Mouse (Mus musculus) erythroblast, embryonic 14.5 days (primary cell): ENCODE measurements around the gene Accs. TPM values are rescaled to one million over a fixed set of nuclear protein-coding genes. Genes with fewer than 3 reads are reported as not detected.

ENCODE experiments used
- H3K27me3 ChIP-seq: 2 replicates; pipeline ENCODE4 v1.6.1; 2012; ENCODE audit warnings: inconsistent platforms; ENCODE audit not compliant: control insufficient read depth
- H3K36me3 ChIP-seq: 2 replicates; pipeline ENCODE4 v1.6.1; 2012; ENCODE audit warnings: mild to moderate bottlenecking, inconsistent platforms; ENCODE audit not compliant: control insufficient read depth
- H3K4me1 ChIP-seq: 2 replicates; pipeline ENCODE4 v1.6.1; 2012; ENCODE audit warnings: inconsistent platforms; ENCODE audit not compliant: control insufficient read depth
- H3K4me3 ChIP-seq: replicated peaks from 2 replicates; pipeline ENCODE3; 2012; ENCODE audit warnings: moderate library complexity, mild to moderate bottlenecking, inconsistent platforms
- H3K9me3 ChIP-seq: 2 replicates; pipeline ENCODE4 v1.6.1; 2012; ENCODE audit warnings: low read length, inconsistent platforms, mixed read lengths; ENCODE audit not compliant: control insufficient read depth
- GATA1 ChIP-seq: IDR thresholded peaks from 2 replicates; pipeline ENCODE4 v1.6.1; 2012; ENCODE audit warnings: low read length, inconsistent platforms, mixed read lengths
- TAL1 ChIP-seq: IDR thresholded peaks from 3 replicates; pipeline ENCODE4 v1.6.1; 2012; ENCODE audit warnings: low read length, inconsistent platforms, mixed read lengths
- polyA plus RNA-seq: library from polyadenylated mRNA; stranded (reverse); fragments of >175 nt; gene quantifications from 2 replicates; pipeline ENCODE4 v1.2.3, GENCODE M21; 2012

The Accs gene
- polyA plus RNA-seq, 1 experiment, result not detected

GRCm38 (mm10) chr2:93790798-93791345 is 58.9 kb downstream of the Accs start:
- TF ChIP-seq TAL1 (no peak), GATA1 (no peak)
- H3K4me3 ChIP-seq, result no peak overlapping the region
- H3K4me1 ChIP-seq, result no peaks in the 10 kb centered on the region
- peaks cover 61% of the 10 kb centered on the region for H3K36me3 ChIP-seq
- no peaks in the 10 kb centered on the region for H3K9me3 ChIP-seq
- no peaks in the 10 kb centered on the region for H3K27me3 ChIP-seq

- TF ChIP-seq GATA1, result no peak
- no peak for TF ChIP-seq TAL1
- H3K27me3 ChIP-seq, result no peaks in the 10 kb centered on the region
- H3K4me1 ChIP-seq, result no peaks in the 10 kb centered on the region
- no peaks in the 10 kb centered on the region for H3K9me3 ChIP-seq
- peaks cover 49% of the 10 kb centered on the region for H3K36me3 ChIP-seq
- no peak overlapping the region for H3K4me3 ChIP-seq
Measured at GRCm38 (mm10) chr2:93788557-93788956, 61.2 kb downstream of the Accs start.

- Histone ChIP-seq H3K36me3 (peaks cover 39% of the 10 kb centered on the region), H3K4me3 (no peak overlapping the region), H3K9me3 (no peaks in the 10 kb centered on the region), H3K27me3 (no peaks in the 10 kb centered on the region), H3K4me1 (no peaks in the 10 kb centered on the region)
- TF ChIP-seq TAL1 (no peak), GATA1 (no peak)
Measured at GRCm38 (mm10) chr2:93786175-93786574, 63.6 kb downstream of the Accs start.

- H3K4me3 ChIP-seq, result no peak overlapping the region
- H3K36me3 ChIP-seq, result peaks cover 34% of the 10 kb centered on the region
- no peaks in the 10 kb centered on the region for H3K27me3 ChIP-seq
- TF ChIP-seq GATA1, result no peak
- no peak for TF ChIP-seq TAL1
- no peaks in the 10 kb centered on the region for H3K4me1 ChIP-seq
- H3K9me3 ChIP-seq, result no peaks in the 10 kb centered on the region
Measured at GRCm38 (mm10) chr2:93785432-93785798, 64.3 kb downstream of the Accs start.

- no peak overlapping the region for H3K4me3 ChIP-seq
- no peaks in the 10 kb centered on the region for H3K27me3 ChIP-seq
- no peak for TF ChIP-seq TAL1
- no peak for TF ChIP-seq GATA1
- peaks cover 31% of the 10 kb centered on the region for H3K36me3 ChIP-seq
- H3K9me3 ChIP-seq, result no peaks in the 10 kb centered on the region
- H3K4me1 ChIP-seq, result 0 out of 2 replicates have a peak, but pooled peaks cover 1% of the 10 kb centered on the region
Measured at GRCm38 (mm10) chr2:93784721-93785431, 64.9 kb downstream of the Accs start.

- Histone ChIP-seq H3K4me1 (0 out of 2 replicates have a peak, but pooled peaks cover 1% of the 10 kb centered on the region), H3K36me3 (peaks cover 27% of the 10 kb centered on the region), H3K27me3 (no peaks in the 10 kb centered on the region), H3K9me3 (no peaks in the 10 kb centered on the region), H3K4me3 (no peak overlapping the region)
- TF ChIP-seq GATA1, result no peak
- TF ChIP-seq TAL1, result no peak
Measured at GRCm38 (mm10) chr2:93783926-93784539, 65.7 kb downstream of the Accs start.

Other genes with a start within 250 kb of the Accs start
- 0.01 TPM in 1 of 2 replicates, not detected in the other for gene Alx4, start 207.6 kb downstream of the Accs start, polyA plus RNA-seq
- 1.1 and 1.4 TPM in 2 replicates for gene Ext2, start 27.4 kb downstream of the Accs start, polyA plus RNA-seq
- gene Accsl, start 19.2 kb upstream of the Accs start, polyA plus RNA-seq, result not detected in 2 replicates
- gene Gm13889, start 107.3 kb upstream of the Accs start, polyA plus RNA-seq, result 0.03 and 0.08 TPM in 2 replicates
- gene Gm27027, start 146.4 kb upstream of the Accs start, polyA plus RNA-seq, result not detected in 2 replicates
- gene Alkbh3, start 160.9 kb upstream of the Accs start, polyA plus RNA-seq, result 2.0 and 2.9 TPM in 2 replicates